Mouse (Mus musculus): ENCODE measurements around the gene Manf. TPM values are rescaled to one million over a fixed set of nuclear protein-coding genes. Genes with fewer than 3 reads are reported as not detected.

Gene Manf
- polyA plus RNA-seq, 1 experiment from 2014 or later = 360 TPM

DNA sequence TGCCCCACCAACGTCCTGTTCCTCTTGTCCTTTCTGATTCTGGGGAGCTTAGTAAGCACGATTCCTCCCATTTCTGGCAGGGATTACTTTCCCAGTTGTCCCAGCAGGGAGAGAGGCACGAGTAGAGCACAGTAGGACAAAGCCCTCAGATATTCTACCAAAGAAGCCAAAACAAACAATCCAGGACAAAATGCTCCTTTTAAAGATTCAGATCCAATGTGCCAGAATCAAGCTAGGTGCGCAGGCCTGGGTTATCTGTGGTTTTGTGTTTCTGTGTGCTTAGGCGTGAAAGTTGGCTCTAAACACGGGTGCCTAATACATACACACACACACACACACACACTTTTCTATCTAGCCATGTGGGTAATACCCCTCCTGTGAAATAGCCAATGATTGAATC, 73.6 kb downstream of the Manf start:
- WGBS = 81% methylated on average over 6 of the region's 6 CpGs
- H3K27ac ChIP-seq = no peak overlapping the region
- ATAC-seq = no peak
- H3K27me3 ChIP-seq (replicated peaks) = no peaks in the 10 kb centered on the region
- H3K4me2 ChIP-seq (replicated peaks) = no peak overlapping the region
- no peak overlapping the region for H3K4me3 ChIP-seq (replicated peaks)
- H3K4me1 ChIP-seq (replicated peaks) = no peaks in the 10 kb centered on the region
- no peaks in the 10 kb centered on the region for H3K36me3 ChIP-seq
- no peak overlapping the region for H3K9ac ChIP-seq
- H3K9me3 ChIP-seq = no peaks in the 10 kb centered on the region

DNA sequence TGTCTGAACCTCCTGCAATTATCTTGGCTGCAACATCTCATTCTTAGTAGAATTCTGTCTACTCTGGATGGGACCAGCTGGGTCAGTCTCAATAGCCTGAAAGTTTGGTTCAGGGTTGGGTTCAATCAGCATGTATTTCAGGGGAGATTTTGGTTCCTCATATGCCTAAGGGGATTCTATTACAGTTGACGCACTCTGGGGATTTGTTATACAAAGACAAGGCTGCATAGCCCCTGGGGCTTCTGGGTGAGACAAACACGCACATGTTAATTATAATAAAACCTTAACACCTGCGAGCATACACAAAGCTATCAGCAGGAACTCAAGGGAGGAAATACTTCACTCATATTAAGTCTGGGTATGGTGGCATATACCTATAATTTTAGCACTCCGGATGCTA, 85.3 kb downstream of the Manf start:
- Histone ChIP-seq H3K4me3 (replicated peaks) (no peak overlapping the region), H3K4me1 (replicated peaks) (no peaks in the 10 kb centered on the region), H3K27me3 (replicated peaks) (no peaks in the 10 kb centered on the region), H3K36me3 (no peaks in the 10 kb centered on the region), H3K9ac (no peak overlapping the region), H3K27ac (no peak overlapping the region), H3K9me3 (0 out of 2 replicates have a peak, but pooled peaks cover 4% of the 10 kb centered on the region), H3K4me2 (replicated peaks) (no peak overlapping the region)
- WGBS = 83% methylated on average over 4 of the region's 4 CpGs
- ATAC-seq = no peak

DNA sequence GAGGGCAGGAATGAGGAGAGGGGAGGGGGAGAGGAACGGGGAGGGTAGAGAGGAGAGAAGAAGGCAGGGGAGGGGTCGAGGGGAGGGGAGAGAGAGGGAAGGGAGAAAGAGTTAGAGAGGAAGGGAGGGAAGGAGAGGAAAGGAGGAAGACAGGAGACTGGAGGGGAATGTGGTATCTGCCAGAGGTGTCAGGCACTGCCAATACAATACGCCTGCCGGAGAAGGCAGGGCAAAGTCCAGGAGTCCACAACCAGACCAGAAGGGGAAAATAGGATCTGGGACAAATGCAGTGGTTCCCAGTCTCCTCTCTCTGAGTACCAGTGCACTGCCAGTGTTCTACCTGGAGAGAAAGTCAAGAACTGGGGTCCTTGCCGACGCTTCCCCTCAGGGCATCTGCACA, 100.9 kb downstream of the Manf start:
- WGBS = 57% methylated on average over 6 of the region's 6 CpGs
- H3K4me3 ChIP-seq (replicated peaks) = no peak overlapping the region
- no peak overlapping the region for H3K9ac ChIP-seq
- peaks cover 4% of the 10 kb centered on the region for H3K4me1 ChIP-seq (replicated peaks)
- no peaks in the 10 kb centered on the region for H3K27me3 ChIP-seq (replicated peaks)
- 0 out of 2 replicates have a peak overlapping the region, but pooled peaks have one; percentile 2 for H3K4me2 ChIP-seq (replicated peaks)
- H3K9me3 ChIP-seq = no peaks in the 10 kb centered on the region
- H3K27ac ChIP-seq = no peak overlapping the region
- H3K36me3 ChIP-seq = no peaks in the 10 kb centered on the region
- peak; percentile 68; the same call in 1 of the 2 replicates for ATAC-seq

DNA sequence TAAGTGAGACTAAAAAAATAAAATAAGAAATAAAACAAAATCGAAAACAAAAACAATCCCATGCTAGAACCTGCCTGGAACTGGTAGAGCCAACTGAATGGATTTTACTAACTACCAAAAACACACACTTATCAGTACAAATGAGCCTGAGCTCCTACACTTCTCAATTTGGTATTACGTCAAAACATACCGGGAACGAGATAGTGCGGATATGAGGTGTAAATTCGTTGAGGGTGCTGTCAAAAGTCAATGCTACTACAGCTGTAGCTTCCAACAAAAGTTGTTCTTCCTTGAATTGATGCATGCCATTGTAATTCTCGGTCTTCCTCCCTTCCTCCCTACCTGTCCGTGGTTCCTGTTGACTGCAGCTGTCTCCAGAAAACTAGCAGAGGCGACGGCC, 102.4 kb downstream of the Manf start:
- H3K4me2 ChIP-seq (replicated peaks) = peak overlapping the region; percentile 65
- peak overlapping the region; percentile 96 for H3K4me3 ChIP-seq (replicated peaks)
- H3K36me3 ChIP-seq = no peaks in the 10 kb centered on the region
- no peak overlapping the region for H3K27ac ChIP-seq
- no peaks in the 10 kb centered on the region for H3K9me3 ChIP-seq
- peak overlapping the region; percentile 100 for H3K9ac ChIP-seq
- WGBS = 12% methylated on average over 10 of the region's 10 CpGs
- ATAC-seq = peak; percentile 5; the same call in 1 of the 2 replicates
- no peaks in the 10 kb centered on the region for H3K27me3 ChIP-seq (replicated peaks)
- H3K4me1 ChIP-seq (replicated peaks) = peaks cover 7% of the 10 kb centered on the region

GRCm38 (mm10) chr9:106788812-106789321, 102.9 kb downstream of the Manf start, which contains the start of gene Rad54l2:
Gene Rad54l2 (minus strand): TSS chr9:106789194.
- Histone ChIP-seq H3K4me1 (replicated peaks) (peaks cover 7% of the 10 kb centered on the region), H3K27ac (peak within 1 kb of the TSS; percentile 92), H3K9ac (peak within 1 kb of the TSS; percentile 100), H3K9me3 (no peaks in the 10 kb centered on the region), H3K36me3 (no peaks in the 10 kb centered on the region), H3K4me3 (replicated peaks) (peak within 1 kb of the TSS; percentile 96), H3K27me3 (replicated peaks) (no peaks in the 10 kb centered on the region), H3K4me2 (replicated peaks) (peak within 1 kb of the TSS; percentile 65)
- ATAC-seq = peak; percentile 92
- WGBS = under 1% methylated on average over 49 of the region's 49 CpGs

Other genes with a start within 250 kb of the Manf start
- gene Grm2, start 235.9 kb downstream of the Manf start, polyA plus RNA-seq (2015; fragmentation: Nextera tagmentation; extraction: Ambion mirVana) = not detected in 2 replicates
- 52.6 and 59.5 TPM in 2 replicates for gene Tex264, start 206.1 kb downstream of the Manf start, polyA plus RNA-seq (2015; fragmentation: Nextera tagmentation; extraction: Ambion mirVana)
- gene Rad54l2, start 102.8 kb downstream of the Manf start, polyA plus RNA-seq (2015; fragmentation: Nextera tagmentation; extraction: Ambion mirVana) = 4.7 and 5.0 TPM in 2 replicates
- gene Dcaf1, start 70.1 kb downstream of the Manf start, polyA plus RNA-seq (2015; fragmentation: Nextera tagmentation; extraction: Ambion mirVana) = 19.6 and 20.4 TPM in 2 replicates
- gene Rbm15b, start 4.6 kb downstream of the Manf start, polyA plus RNA-seq (2015; fragmentation: Nextera tagmentation; extraction: Ambion mirVana) = 7.4 and 7.7 TPM in 2 replicates